Mouse (Mus musculus) thymus, adult 2 months (tissue): ENCODE data around the gene Actrt3. TPM values are rescaled to one million over a fixed set of nuclear protein-coding genes. Genes with fewer than 3 reads are reported as not detected.

ENCODE experiments used
- DNase-seq: peaks from one replicate; pipeline ENCODE4 v3.0.0; 2021
- H3K27ac ChIP-seq: fragments of 200-500 bp; 2 replicates; pipeline ENCODE4 v1.5.1; 2012; ENCODE audit warnings: low read length, control low read depth; ENCODE audit not compliant: control insufficient read depth, insufficient read depth
- H3K27me3 ChIP-seq: fragments of 200-500 bp; 2 replicates; pipeline ENCODE4 v1.6.1; 2012; ENCODE audit warnings: mild to moderate bottlenecking, low read length, moderate library complexity, mixed read lengths; ENCODE audit not compliant: control insufficient read depth, insufficient read depth
- H3K36me3 ChIP-seq: fragments of 200-500 bp; 2 replicates; pipeline ENCODE4 v1.6.1; 2012; ENCODE audit warnings: mild to moderate bottlenecking, low read length, moderate library complexity; ENCODE audit not compliant: control insufficient read depth, insufficient read depth
- H3K4me1 ChIP-seq: fragments of 200-500 bp; replicated peaks from 2 replicates; pipeline ENCODE4 v1.6.1; 2012; ENCODE audit warnings: low read length; ENCODE audit not compliant: control insufficient read depth, insufficient read depth
- H3K4me3 ChIP-seq: fragments of 200-500 bp; 2 replicates; pipeline ENCODE4 v1.5.1; 2012; ENCODE audit warnings: mild to moderate bottlenecking, low read length, control low read depth, moderate library complexity; ENCODE audit not compliant: control insufficient read depth, insufficient read depth
- CTCF ChIP-seq: fragments of 200-500 bp; IDR thresholded peaks from 2 replicates; pipeline ENCODE4 v1.5.1; 2012; ENCODE audit warnings: mild to moderate bottlenecking, control low read depth, low read length, moderate library complexity, borderline replicate concordance; ENCODE audit not compliant: control insufficient read depth, poor library complexity, insufficient read depth; ENCODE audit errors: extremely low read depth
- POLR2A ChIP-seq: fragments of 200-500 bp; IDR thresholded peaks from 2 replicates; pipeline ENCODE4 v1.6.1; 2012; ENCODE audit warnings: mild to moderate bottlenecking, low read length, control low read depth, moderate library complexity; ENCODE audit not compliant: control insufficient read depth, poor library complexity, insufficient read depth; ENCODE audit errors: extremely low read depth
- WGBS: fragments of 180-500 bp; shearing (Covaris S2); methylation state at CpG from one replicate; pipeline ENCODE4 v1.1.7; 2018; 5-methylcytosine and 5-hydroxymethylcytosine counted together
- polyA plus RNA-seq: library from polyadenylated mRNA; depleted of rRNA; stranded (reverse); fragments of >200 nt; gene quantifications from 2 replicates; pipeline ENCODE4 v1.2.3, GENCODE M21; 2012; rRNA removed

Gene Actrt3
- polyA plus RNA-seq = not detected in 2 replicates

DNA sequence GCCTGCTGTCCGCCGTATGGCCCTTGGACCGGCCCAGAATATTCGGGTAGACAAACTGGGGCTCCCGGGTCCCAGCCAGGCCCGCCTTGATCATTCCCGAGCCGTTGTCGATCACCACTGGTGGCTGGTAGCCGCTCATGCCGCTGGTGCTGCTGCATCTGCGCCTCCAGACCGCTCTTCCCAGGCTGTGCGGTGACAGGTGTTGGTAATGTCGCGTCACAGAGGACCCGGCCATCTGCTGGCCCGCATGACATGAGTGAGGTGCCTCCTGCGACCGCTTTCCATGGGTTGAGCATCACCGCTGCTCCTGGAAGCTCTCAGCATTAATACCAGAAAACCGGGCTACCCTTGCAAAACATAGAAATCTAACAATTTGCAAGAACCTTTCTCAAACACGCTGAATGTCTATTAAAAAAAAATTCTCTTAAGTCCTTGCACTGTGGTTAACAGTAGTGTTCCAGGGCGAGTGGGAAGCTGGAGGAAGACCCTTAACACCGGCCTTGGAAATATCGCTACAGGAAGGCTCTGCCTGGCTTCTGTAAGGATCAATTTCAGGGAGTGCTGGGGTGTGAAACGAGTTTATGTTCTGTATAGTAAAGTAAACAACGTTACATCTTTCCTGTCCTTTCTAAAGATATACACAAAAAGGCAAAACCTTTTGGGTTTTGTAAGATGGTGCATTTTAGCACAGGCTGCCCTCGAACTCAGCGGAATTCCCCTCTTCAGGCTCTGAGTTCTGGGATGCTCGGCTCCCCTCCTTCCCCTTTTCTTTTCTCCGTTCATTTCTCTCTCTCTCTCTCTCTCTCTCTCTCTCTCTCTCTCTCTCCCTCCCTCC lies at the start of gene Actrt3:
Gene Actrt3 (minus strand): TSS at position 229 of the 835 bp plus-strand sequence.
- Histone ChIP-seq H3K4me1 (peaks cover 11% of the 10 kb centered on the region), H3K27me3 (no peaks in the 10 kb centered on the region; the same call in 1 of the 2 replicates), H3K4me3 (peak within 1 kb of the TSS; percentile 70), H3K36me3 (no peaks in the 10 kb centered on the region), H3K27ac (peak within 1 kb of the TSS; percentile 43)
- 2% methylated on average over 32 of the region's 32 CpGs for WGBS
- TF ChIP-seq CTCF (no peak), POLR2A (no peak)
- DNase-seq = peak; percentile 43

- no peak overlapping the region for H3K27ac ChIP-seq
- 96% methylated on average over 2 of the region's 2 CpGs for WGBS
- 0 out of 2 replicates have a peak, but pooled peaks cover 3% of the 10 kb centered on the region for H3K4me1 ChIP-seq
- no peak for TF ChIP-seq POLR2A
- no peak for TF ChIP-seq CTCF
- H3K27me3 ChIP-seq = peaks cover 18% of the 10 kb centered on the region
- DNase-seq = no peak
- H3K36me3 ChIP-seq = no peaks in the 10 kb centered on the region
- no peak overlapping the region for H3K4me3 ChIP-seq
Measured at GRCm38 (mm10) chr3:30648466-30648865, 48.7 kb upstream of the Actrt3 start.

- no peak for TF ChIP-seq POLR2A
- no peak for TF ChIP-seq CTCF
- no peak for DNase-seq
- no peak within 1 kb of the TSS for H3K27ac ChIP-seq
- peaks cover 18% of the 10 kb centered on the region for H3K27me3 ChIP-seq
- H3K4me3 ChIP-seq = no peak within 1 kb of the TSS
- H3K4me1 ChIP-seq = 0 out of 2 replicates have a peak, but pooled peaks cover 3% of the 10 kb centered on the region
- WGBS = 7% methylated on average over 25 of the region's 25 CpGs
- H3K36me3 ChIP-seq = no peaks in the 10 kb centered on the region
Measured at GRCm38 (mm10) chr3:30647440-30648090, 47.8 kb upstream of the Actrt3 start, which contains the start of gene Lrrc34. Gene Lrrc34, minus strand, starts transcription at chr3:30647869.

- Histone ChIP-seq H3K4me1 (0 out of 2 replicates have a peak, but pooled peaks cover 3% of the 10 kb centered on the region), H3K27me3 (peaks cover 17% of the 10 kb centered on the region), H3K27ac (no peak overlapping the region), H3K36me3 (no peaks in the 10 kb centered on the region), H3K4me3 (no peak overlapping the region)
- TF ChIP-seq POLR2A = no peak
- no peak for TF ChIP-seq CTCF
- DNase-seq = no peak
- 78% methylated on average over 8 of the region's 8 CpGs for WGBS
Measured at GRCm38 (mm10) chr3:30646761-30647160, 47.0 kb upstream of the Actrt3 start.

- WGBS = 78% methylated on average over 2 of the region's 2 CpGs
- H3K4me3 ChIP-seq = no peak within 1 kb of the TSS
- peaks cover 6% of the 10 kb centered on the region for H3K27me3 ChIP-seq
- TF ChIP-seq CTCF = no peak
- TF ChIP-seq POLR2A = no peak
- no peak for DNase-seq
- no peak within 1 kb of the TSS for H3K27ac ChIP-seq
- H3K36me3 ChIP-seq = no peaks in the 10 kb centered on the region
- H3K4me1 ChIP-seq = 0 out of 2 replicates have a peak, but pooled peaks cover 3% of the 10 kb centered on the region
Measured at GRCm38 (mm10) chr3:30644207-30644606, 44.5 kb upstream of the Actrt3 start, which contains the start of gene Lrriq4. Gene Lrriq4, plus strand, starts transcription at chr3:30644507.

- Histone ChIP-seq H3K4me1 (no peaks in the 10 kb centered on the region), H3K27ac (no peak overlapping the region), H3K36me3 (no peaks in the 10 kb centered on the region), H3K4me3 (no peak overlapping the region), H3K27me3 (no peaks in the 10 kb centered on the region)
- 90% methylated on average over 4 of the region's 4 CpGs for WGBS
- DNase-seq = no peak
- no peak for TF ChIP-seq POLR2A
- TF ChIP-seq CTCF = no peak
Measured at GRCm38 (mm10) chr3:30635629-30636028, 35.9 kb upstream of the Actrt3 start.
